Mouse (Mus musculus) heart, embryonic 14.5 days (tissue): ENCODE data around the gene Elmod2. TPM values are rescaled to one million over a fixed set of nuclear protein-coding genes. Genes with fewer than 3 reads are reported as not detected.

Experiments
- ATAC-seq: fragments of 200-750 bp; cut with Nextera tagmentation; 2 replicates; pipeline ENCODE4 v1.8.0; 2017; ENCODE audit warnings: low read depth, moderate TSS enrichment; ENCODE audit not compliant: insufficient number of reproducible peaks, insufficient read depth, low FRiP score
- H3K27ac ChIP-seq, 2 experiments: fragments of 200-500 bp in 1 of 2; fragments of 300-500 bp in 1 of 2; sonication (generic) in 1 of 2; replicated peaks in 1 of 2; 2 replicates each; pipeline ENCODE4 v1.5.1; 2012 to 2014; ENCODE audit warnings: low read depth in 2 of 2, low read length in 2 of 2, control low read depth in 1 of 2, mild to moderate bottlenecking in 1 of 2, mixed read lengths in 1 of 2; ENCODE audit not compliant: control insufficient read depth in 1 of 2, insufficient read depth in 1 of 2
- H3K27me3 ChIP-seq: fragments of 300-500 bp; sonication (generic); 2 replicates; pipeline ENCODE4 v1.6.1; 2014; ENCODE audit warnings: mild to moderate bottlenecking, low read length, control low read depth; ENCODE audit not compliant: control insufficient read depth, insufficient read depth
- H3K36me3 ChIP-seq: fragments of 300-500 bp; sonication (generic); 2 replicates; pipeline ENCODE4 v1.6.1; 2014; ENCODE audit warnings: mild to moderate bottlenecking, control low read depth, low read length, mixed read lengths; ENCODE audit not compliant: control insufficient read depth, insufficient read depth
- H3K4me1 ChIP-seq, 2 experiments: fragments of 200-500 bp in 1 of 2; fragments of 300-500 bp in 1 of 2; sonication (generic) in 1 of 2; 2 replicates each; pipeline ENCODE4 v1.6.1; 2012 to 2014; ENCODE audit warnings: low read length in 2 of 2, control low read depth in 1 of 2, mixed read lengths in 1 of 2; ENCODE audit not compliant: control insufficient read depth in 2 of 2, insufficient read depth in 2 of 2
- H3K4me2 ChIP-seq: fragments of 300-500 bp; sonication (generic); 2 replicates; pipeline ENCODE4 v1.6.1; 2014; ENCODE audit warnings: mild to moderate bottlenecking, low read length
- H3K4me3 ChIP-seq, 2 experiments: fragments of 200-500 bp in 1 of 2; fragments of 300-500 bp in 1 of 2; sonication (generic) in 1 of 2; 2 replicates each; pipeline ENCODE4 v1.5.1; 2012 to 2014; ENCODE audit warnings: low read length in 2 of 2, mild to moderate bottlenecking in 2 of 2, control low read depth in 1 of 2, low read depth in 1 of 2, moderate library complexity in 1 of 2; ENCODE audit not compliant: control insufficient read depth in 1 of 2, insufficient read depth in 1 of 2
- H3K9ac ChIP-seq: fragments of 300-500 bp; sonication (generic); 2 replicates; pipeline ENCODE4 v1.6.1; 2014; ENCODE audit warnings: mild to moderate bottlenecking, low read length
- H3K9me3 ChIP-seq: fragments of 300-500 bp; sonication (generic); 2 replicates; pipeline ENCODE4 v1.6.1; 2016; ENCODE audit warnings: low read length, control low read depth; ENCODE audit not compliant: control insufficient read depth
- WGBS: fragments of 180-500 bp; shearing (Covaris S2); extraction: QIAGEN DNeasy Blood & Tissue Kit; methylation state at CpG from one replicate; pipeline ENCODE4 v1.1.7; 2014; 5-methylcytosine and 5-hydroxymethylcytosine counted together
- polyA plus RNA-seq: library from polyadenylated mRNA; unstranded; fragments of >200 nt; fragmentation: Nextera tagmentation; extraction: Ambion mirVana; gene quantifications from 2 replicates; pipeline ENCODE4 v1.2.1, GENCODE M21; 2014

The Elmod2 gene
- 12.6 and 13.1 TPM in 2 replicates for polyA plus RNA-seq

- H3K4me2 ChIP-seq, result peak within 1 kb of the TSS; percentile 98
- ATAC-seq, result peak; percentile 97
- H3K9me3 ChIP-seq, result no peaks in the 10 kb centered on the region
- peaks cover 17% of the 10 kb centered on the region for H3K36me3 ChIP-seq
- H3K4me1 ChIP-seq, result no peaks in the 10 kb centered on the region; a peak in 1 of 4 replicates
- whole genome bisulfite sequencing, result under 1% methylated on average over 85 of the region's 85 CpGs
- H3K27ac ChIP-seq, result peak within 1 kb of the TSS in 1 of 2 experiments; percentile 48; a peak in 2 of 4 replicates
- no peaks in the 10 kb centered on the region for H3K27me3 ChIP-seq
- H3K4me3 ChIP-seq, result peak within 1 kb of the TSS; percentile 82 to 93
- H3K9ac ChIP-seq, result peak within 1 kb of the TSS; percentile 89
Observed at GRCm38 (mm10) chr8:83331899-83332697, at the start of gene Elmod2. Elmod2 (minus strand) TSS chr8:83332486.

- no peak overlapping the region for H3K27ac ChIP-seq
- H3K4me1 ChIP-seq, result no peaks in the 10 kb centered on the region
- H3K4me3 ChIP-seq, result no peak overlapping the region
- no peaks in the 10 kb centered on the region for H3K36me3 ChIP-seq
- no peaks in the 10 kb centered on the region for H3K9me3 ChIP-seq
- no peaks in the 10 kb centered on the region for H3K27me3 ChIP-seq
- H3K9ac ChIP-seq, result no peak overlapping the region
- no peak overlapping the region for H3K4me2 ChIP-seq
- no peak for ATAC-seq
- 83% methylated on average over 2 of the region's 2 CpGs for WGBS
Observed at GRCm38 (mm10) chr8:83381016-83381415, 48.7 kb upstream of the Elmod2 start.

GRCm38 (mm10) chr8:83380141-83380540 is 47.9 kb upstream of the Elmod2 start:
- Histone ChIP-seq H3K27me3 (no peaks in the 10 kb centered on the region), H3K4me1 (no peaks in the 10 kb centered on the region), H3K27ac (no peak overlapping the region), H3K9ac (no peak overlapping the region), H3K9me3 (no peaks in the 10 kb centered on the region), H3K36me3 (no peaks in the 10 kb centered on the region), H3K4me2 (no peak overlapping the region), H3K4me3 (no peak overlapping the region)
- no peak for ATAC-seq
- 61% methylated on average over 4 of the region's 4 CpGs for WGBS

- no peaks in the 10 kb centered on the region for H3K27me3 ChIP-seq
- no peak for ATAC-seq
- no peak overlapping the region for H3K9ac ChIP-seq
- H3K4me1 ChIP-seq, result no peaks in the 10 kb centered on the region
- no peaks in the 10 kb centered on the region for H3K36me3 ChIP-seq
- no peaks in the 10 kb centered on the region for H3K9me3 ChIP-seq
- H3K4me3 ChIP-seq, result no peak overlapping the region
- H3K27ac ChIP-seq, result no peak overlapping the region
- H3K4me2 ChIP-seq, result no peak overlapping the region
Observed at GRCm38 (mm10) chr8:83377231-83377630, 44.9 kb upstream of the Elmod2 start.

GRCm38 (mm10) chr8:83363156-83363769 is 31.0 kb upstream of the Elmod2 start:
- H3K36me3 ChIP-seq, result no peaks in the 10 kb centered on the region
- no peaks in the 10 kb centered on the region for H3K27me3 ChIP-seq
- 63% methylated on average over 7 of the region's 7 CpGs for WGBS
- no peak overlapping the region for H3K4me3 ChIP-seq
- H3K27ac ChIP-seq, result no peak overlapping the region
- no peak overlapping the region for H3K9ac ChIP-seq
- ATAC-seq, result no peak
- H3K9me3 ChIP-seq, result no peaks in the 10 kb centered on the region
- no peaks in the 10 kb centered on the region for H3K4me1 ChIP-seq
- H3K4me2 ChIP-seq, result no peak overlapping the region

GRCm38 (mm10) chr8:83351315-83351714 is 19.0 kb upstream of the Elmod2 start:
- H3K9ac ChIP-seq, result no peak overlapping the region
- H3K27ac ChIP-seq, result no peak overlapping the region
- no peak for ATAC-seq
- H3K4me3 ChIP-seq, result no peak overlapping the region
- no peak overlapping the region for H3K4me2 ChIP-seq
- 86% methylated on average over 2 of the region's 2 CpGs for WGBS
- H3K9me3 ChIP-seq, result no peaks in the 10 kb centered on the region
- H3K27me3 ChIP-seq, result 0 out of 2 replicates have a peak, but pooled peaks cover 5% of the 10 kb centered on the region
- no peaks in the 10 kb centered on the region for H3K36me3 ChIP-seq
- no peaks in the 10 kb centered on the region for H3K4me1 ChIP-seq

GRCm38 (mm10) chr8:83348263-83348662 is 16.0 kb upstream of the Elmod2 start, which contains the start of gene Mgat4d:
Mgat4d (plus strand) TSS chr8:83348471.
- H3K27ac ChIP-seq, result no peak within 1 kb of the TSS
- no peak for ATAC-seq
- H3K36me3 ChIP-seq, result no peaks in the 10 kb centered on the region
- H3K4me2 ChIP-seq, result no peak within 1 kb of the TSS
- H3K27me3 ChIP-seq, result 0 out of 2 replicates have a peak, but pooled peaks cover 5% of the 10 kb centered on the region
- H3K4me3 ChIP-seq, result no peak within 1 kb of the TSS
- no peaks in the 10 kb centered on the region for H3K9me3 ChIP-seq
- H3K4me1 ChIP-seq, result no peaks in the 10 kb centered on the region
- H3K9ac ChIP-seq, result no peak within 1 kb of the TSS
- 55% methylated on average over 16 of the region's 18 CpGs for WGBS
